Mouse (Mus musculus) B cell, adult (primary cell): ENCODE measurements around the gene Gm21913. TPM values are rescaled to one million over a fixed set of nuclear protein-coding genes. Genes with fewer than 3 reads are reported as not detected.

Source experiments
- total RNA-seq: library from RNA; stranded (reverse); gene quantifications from 4 replicates; pipeline ENCODE4 v1.2.4, GENCODE M21; 2023; ENCODE audit not compliant: inconsistent age

The Gm21913 gene
- total RNA-seq: not detected in 4 replicates

GRCm38 (mm10) chrY:74623596-74623995 lies at the start of gene Gm21913:
Gm21913 (plus strand) TSS chrY:74623896.

Other genes with a start within 250 kb of the Gm21913 start
- gene Gm29110, start 153.4 kb upstream of the Gm21913 start, total RNA-seq: not detected in 4 replicates